Mouse (Mus musculus): ENCODE data around the gene Fgd2.
A peak's percentile ranks its signal among the peaks of the same experiment; 100 is the strongest.
"Not testable (repeated sequence)": the region's sequence is repeated elsewhere in the genome, so short reads cannot be mapped to it uniquely, and the experiment has no call there.

Gene Fgd2

DNA sequence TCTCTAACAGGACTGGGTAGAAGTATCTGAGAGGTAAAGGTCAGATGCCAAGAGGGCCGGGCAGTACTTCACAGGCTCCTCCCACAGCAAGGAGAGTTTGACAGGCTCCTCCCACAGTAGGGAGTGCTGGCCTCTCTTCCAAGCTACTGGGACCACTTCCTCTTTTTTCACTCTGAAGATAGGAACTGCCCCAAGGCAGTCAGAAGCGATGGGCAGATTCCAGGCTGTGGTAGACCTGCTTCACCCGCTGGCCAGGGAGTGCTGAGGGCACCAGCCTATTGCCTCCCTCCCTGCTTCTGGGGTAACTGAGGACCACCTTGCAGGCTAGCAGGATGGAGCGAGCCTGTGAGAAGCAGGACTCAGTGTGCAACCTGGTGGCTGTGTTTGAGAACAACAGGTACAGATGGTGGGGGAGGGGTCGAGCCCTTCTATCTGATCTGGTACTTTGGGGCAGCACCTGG, at the start of gene Fgd2:
Gene Fgd2, plus strand, starts transcription at position 154 of the 461 bp plus-strand sequence.
- DNase-seq, result peak; percentile 32 to 61

DNA sequence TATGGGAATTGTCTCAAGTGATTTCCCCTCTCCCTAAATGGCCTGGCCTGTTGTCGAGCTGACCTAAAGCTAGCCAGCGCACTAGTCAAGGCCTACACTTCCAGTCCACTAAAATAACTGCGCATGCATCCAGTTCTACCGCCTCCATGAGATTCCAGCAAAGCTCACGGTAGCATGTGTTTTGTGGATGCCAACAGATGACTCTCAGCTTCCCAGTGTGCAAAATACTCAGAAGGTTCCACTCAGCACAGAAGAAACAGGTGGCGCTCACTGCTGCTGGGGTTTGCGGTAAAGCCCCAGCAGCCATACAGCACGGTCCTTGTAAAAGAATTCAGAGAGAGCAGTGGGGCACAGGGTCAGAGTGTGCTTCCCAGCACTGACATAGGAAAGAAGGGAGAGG, 49.1 kb upstream of the Fgd2 start:
- no peak for DNase-seq

GRCm38 (mm10) chr17:29312082-29312481, 48.6 kb upstream of the Fgd2 start:
- no peak for DNase-seq

GRCm38 (mm10) chr17:29313300-29313699, 47.4 kb upstream of the Fgd2 start:
- no peak for DNase-seq

DNA sequence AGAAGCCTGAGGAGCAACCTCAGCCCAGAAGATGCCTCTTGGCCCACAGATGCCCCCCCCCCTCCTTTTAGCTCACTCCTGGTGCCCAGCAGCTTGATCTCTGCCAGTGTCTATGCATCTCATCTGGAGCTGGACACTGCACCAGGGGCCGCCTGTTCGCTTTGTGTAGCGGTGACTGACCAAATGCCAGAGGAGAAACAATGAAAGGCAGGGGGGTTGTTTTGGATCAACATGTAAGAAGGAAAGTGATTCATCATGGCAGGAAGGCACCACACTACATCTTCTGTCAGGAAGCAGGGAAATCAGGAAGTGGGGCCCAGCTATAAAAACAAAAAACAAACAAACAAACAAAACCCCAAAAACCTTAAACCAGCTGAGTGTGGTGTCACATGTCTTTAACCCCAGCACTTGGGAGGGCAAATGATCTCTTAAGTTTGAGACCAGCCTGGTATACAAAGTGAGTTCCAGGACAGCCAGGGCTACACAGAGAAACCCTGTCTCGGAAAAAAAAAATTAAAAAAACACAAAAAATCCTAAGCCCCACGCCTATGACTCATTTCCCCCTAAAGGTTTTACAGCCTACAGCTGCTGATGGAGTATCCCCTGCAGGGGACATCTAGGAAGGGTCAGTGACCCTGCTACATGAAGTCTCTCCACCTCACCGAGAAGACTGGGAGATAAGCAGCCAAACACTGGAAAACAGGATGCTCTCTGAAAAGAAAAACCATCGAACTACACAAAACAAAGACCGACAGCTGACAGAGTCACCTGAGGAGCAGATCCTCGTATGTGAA, 44.8 kb upstream of the Fgd2 start:
- DNase-seq, result peak; percentile 45 to 60

DNA sequence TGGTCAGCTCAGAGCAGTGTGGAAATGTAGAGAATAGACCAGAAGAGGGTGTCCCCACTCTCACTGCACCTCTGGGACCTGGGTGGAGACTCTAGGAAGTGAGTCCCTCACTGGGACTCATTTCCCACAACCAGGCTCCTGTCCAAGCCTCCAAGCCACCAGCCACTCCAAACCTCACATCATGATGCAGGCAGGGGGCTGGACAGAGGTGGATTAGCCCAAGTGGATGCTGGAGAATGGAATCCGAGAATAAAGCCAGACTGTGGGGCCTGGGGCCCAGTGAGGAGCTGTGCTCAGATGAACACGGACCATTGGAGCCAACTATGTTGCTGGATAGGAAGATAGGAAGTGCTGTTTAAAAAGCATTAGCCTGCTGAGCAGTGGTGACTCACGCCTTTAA, 43.8 kb upstream of the Fgd2 start:
- DNase-seq, result no peak

DNA sequence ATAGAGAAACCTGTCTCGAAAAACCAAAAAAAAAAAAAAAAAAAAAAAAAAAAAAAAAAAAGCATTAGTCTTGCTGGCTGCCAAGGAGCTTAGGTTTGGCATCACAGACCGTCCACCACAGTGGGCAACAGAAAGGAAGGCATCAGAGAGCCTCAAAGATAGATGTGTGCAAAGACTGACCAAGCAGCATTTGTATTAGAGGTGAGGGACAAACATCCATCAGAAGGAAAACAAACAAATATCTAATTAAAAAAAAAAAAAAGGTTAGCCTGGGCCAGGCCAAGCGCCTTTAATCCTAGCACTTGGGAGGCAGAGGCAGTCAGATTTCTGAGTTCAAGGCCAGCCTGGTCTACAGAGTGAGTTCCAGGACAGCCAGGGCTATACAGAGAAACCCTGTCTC, 43.3 kb upstream of the Fgd2 start, which contains the start of gene Pi16:
Gene Pi16, plus strand, starts transcription at position 301 of the 400 bp plus-strand sequence.
- DNase-seq, result not testable (repeated sequence)

DNA sequence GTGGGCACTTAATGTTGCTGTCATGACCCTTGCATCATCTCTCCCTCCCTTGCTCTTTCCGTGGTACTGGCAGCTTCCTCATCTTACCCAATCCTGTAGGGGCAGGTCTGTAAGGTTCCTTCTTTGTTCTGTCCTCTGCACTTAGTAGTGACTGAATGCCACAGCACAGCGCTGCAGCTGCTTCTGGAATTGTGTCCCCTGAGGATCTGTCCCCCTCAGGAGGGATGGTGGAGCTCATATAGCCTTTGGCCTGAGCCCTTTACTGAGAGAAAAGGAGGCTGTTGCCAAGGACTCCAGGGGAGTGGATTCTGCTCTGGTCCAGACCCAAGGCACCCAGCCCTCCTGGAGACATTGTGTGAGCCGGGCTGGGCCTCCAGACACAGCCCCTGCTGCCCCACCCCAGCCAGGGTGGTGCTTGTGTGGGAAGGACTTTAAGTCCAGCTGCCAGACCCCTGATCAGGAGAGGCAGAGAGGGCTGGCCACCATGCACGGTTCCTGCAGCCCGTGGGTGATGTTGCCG, 41.9 kb upstream of the Fgd2 start:
- DNase-seq, result no peak

- no peak for DNase-seq
Observed at GRCm38 (mm10) chr17:29319476-29319875, 41.2 kb upstream of the Fgd2 start.

DNA sequence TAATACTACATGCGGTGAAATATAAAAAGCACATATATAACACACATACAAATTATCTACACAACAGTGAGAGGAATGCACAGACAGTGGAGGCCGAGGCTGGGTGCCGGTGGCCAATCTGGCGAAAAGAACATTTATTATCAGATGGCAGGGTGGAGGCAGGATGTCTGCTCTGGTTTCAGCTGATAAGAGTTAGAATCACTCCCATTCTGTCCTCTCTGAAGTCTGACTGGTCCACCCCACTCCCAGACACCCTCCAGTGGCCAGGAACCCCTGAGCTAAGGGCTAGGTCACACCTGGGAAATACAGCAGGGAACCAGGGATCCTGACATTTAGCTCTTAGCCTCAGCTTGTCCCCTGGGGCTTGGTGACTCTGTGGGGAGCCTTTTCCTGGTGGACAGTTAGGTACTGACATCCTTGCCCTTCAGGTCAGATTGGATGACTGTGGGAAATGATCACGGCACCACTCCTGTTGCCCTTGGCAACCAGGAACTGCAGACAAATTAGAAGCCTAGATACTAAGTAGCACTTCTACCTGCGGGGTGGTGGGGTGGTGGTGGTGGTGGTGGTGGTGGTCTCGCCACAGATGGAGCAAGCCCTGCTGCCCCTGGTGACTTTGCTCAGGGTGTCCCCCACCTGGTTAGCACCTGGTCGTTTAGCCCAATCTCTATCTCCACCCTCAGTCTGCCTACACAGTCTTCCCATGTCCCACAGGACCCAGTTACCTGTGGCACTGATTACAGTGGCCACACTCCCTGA, 40.7 kb upstream of the Fgd2 start:
- DNase-seq, result no peak

- no peak for DNase-seq
Observed at GRCm38 (mm10) chr17:29321765-29322602, 38.7 kb upstream of the Fgd2 start.

DNA sequence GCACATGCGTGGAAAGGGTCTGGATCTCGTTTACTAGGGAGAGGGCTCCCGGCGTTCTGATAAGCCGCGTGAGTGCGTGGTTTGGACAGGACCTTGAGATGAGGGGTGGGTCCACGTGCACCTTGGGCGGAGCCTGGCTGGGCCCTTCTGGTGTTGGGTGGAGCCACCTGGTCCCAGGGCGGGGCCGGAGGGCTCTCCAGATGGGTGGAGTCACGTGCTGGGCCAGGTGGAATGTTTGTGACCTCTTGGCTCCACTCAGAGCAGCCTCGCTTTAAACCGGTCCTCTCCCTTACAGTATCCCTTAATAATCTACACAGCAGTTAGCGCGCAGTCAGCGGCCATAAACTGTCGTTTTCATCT, 38.1 kb upstream of the Fgd2 start:
- peak; percentile 66 to 82 for DNase-seq

DNA sequence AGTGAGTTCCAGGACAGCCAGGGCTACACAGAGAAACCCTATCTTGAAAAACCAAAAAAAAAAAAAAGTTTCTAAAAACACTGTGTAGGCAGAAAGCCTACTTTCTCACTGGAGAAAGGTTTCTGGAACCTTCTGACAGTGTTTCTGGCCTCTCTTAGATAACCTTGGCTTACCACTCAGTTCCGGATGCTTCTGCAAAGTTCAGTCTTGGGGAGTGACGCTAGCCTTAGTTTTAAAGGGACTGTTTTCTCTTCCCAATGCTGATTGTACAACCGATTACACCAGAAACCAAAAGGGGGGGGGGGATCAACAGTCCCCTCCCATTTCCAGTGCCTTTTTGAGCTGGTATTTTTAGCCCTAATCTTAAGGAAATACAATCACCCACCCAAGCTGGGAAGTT, 37.1 kb upstream of the Fgd2 start:
- no peak for DNase-seq

DNA sequence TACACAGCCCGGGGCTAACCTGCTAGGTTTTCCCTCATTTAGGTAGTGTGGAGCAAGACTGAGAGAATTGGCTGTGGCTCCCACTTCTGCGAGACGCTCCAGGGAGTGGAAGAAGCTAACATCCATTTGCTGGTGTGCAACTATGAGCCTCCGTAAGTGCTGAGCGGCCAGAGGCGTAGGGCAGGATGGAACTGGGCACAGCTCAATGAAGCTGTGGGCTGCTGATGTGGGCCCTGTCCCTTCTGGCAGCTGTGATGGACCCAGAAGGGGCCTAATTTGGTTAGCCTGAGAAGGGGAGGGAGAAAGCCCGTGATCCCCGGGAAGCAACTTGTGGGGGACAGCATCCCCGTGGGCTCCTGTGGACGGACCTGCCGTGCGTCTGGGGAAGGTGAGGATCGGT, 34.9 kb upstream of the Fgd2 start:
- no peak for DNase-seq

DNA sequence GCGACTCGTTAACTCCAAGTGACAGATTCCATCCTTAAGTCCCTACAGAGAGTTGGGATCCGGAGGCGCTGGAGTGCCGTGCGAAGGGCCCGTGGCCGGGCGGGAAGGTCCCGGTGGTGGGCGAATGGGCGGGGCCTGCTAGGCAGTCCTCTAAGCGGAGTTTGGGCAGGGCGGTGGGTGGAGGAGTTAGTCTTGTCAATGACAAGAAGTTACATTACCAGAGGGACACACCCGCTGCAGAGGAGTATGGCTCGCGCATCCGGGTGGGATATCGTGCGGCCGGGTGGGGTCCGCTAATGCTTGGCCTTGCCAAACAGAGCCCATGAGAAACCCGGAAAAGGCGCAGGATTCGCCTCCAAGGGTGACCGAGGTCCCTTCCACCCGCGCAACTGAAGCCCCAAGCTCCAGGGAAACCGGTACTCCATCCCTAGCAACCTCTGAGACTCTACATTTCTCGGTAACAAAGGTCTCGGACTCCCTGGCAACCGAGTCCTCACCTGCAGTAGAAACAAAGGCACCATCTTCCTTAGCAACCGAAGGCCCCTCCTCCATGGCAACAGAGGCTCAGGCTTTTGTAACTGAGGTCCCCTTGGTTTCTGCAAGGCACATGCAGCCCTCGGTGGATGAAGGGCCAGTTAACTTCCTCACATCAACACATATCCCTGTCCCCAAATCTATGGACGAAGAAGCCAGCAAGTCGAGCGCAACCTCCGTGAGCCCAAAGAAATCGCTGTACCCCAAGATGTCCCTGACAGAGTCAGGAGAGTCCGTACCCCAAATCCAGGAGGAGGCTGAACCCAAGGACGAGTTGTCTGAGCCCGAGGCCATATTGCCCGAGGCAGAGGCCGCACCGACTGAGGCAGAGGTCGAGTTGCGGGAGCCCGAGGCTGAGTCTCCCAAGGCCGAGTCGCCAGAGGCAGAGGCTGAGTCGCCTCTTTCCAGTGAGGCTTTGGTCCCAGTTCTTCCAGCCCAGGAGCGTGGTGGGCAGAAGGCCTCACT, 33.9 kb upstream of the Fgd2 start:
- DNase-seq, result no peak

- no peak for DNase-seq
Observed at GRCm38 (mm10) chr17:29327691-29328090, 33.0 kb upstream of the Fgd2 start.

GRCm38 (mm10) chr17:29330221-29330620, 30.5 kb upstream of the Fgd2 start:
- DNase-seq, result no peak

GRCm38 (mm10) chr17:29330671-29331410, 29.9 kb upstream of the Fgd2 start:
- peak; percentile 41 to 80 for DNase-seq

GRCm38 (mm10) chr17:29332186-29332685, 28.5 kb upstream of the Fgd2 start:
- peak in 1 of 2 experiments; percentile 42 for DNase-seq

GRCm38 (mm10) chr17:29336266-29336990, 24.3 kb upstream of the Fgd2 start:
- peak in 1 of 2 experiments; percentile 41 for DNase-seq

All from kidney, postnatal 25 days (tissue).